Mouse (Mus musculus) G1E-ER4 (cell line): ENCODE measurements around the gene 4921507P07Rik. TPM values are rescaled to one million over a fixed set of nuclear protein-coding genes. Genes with fewer than 3 reads are reported as not detected.

Experiments
- GATA1 ChIP-seq: IDR thresholded peaks from one replicate; pipeline ENCODE4 v1.8.0; 2012; ENCODE audit warnings: low read length, inconsistent platforms
- polyA plus RNA-seq: library from polyadenylated mRNA; stranded (reverse); fragments of >175 nt; gene quantifications from 2 replicates; pipeline ENCODE4 v1.2.3, GENCODE M21; 2012

The 4921507P07Rik gene
- polyA plus RNA-seq, 1 experiment = not detected

- TF ChIP-seq GATA1 = no peak
These were observed 30.1 kb downstream of the 4921507P07Rik start, which contains the start of gene Cycs for GRCm38 (mm10) chr6:50566141-50566996. TSS of gene Cycs (minus strand) at chr6:50566538.

- no peak for TF ChIP-seq GATA1
These were observed 32.8 kb downstream of the 4921507P07Rik start for GRCm38 (mm10) chr6:50563651-50564050.

- no peak for TF ChIP-seq GATA1
These were observed 34.0 kb downstream of the 4921507P07Rik start for GRCm38 (mm10) chr6:50562421-50562820.

- no peak for TF ChIP-seq GATA1
These were observed 35.7 kb downstream of the 4921507P07Rik start for GRCm38 (mm10) chr6:50560776-50561175.

DNA sequence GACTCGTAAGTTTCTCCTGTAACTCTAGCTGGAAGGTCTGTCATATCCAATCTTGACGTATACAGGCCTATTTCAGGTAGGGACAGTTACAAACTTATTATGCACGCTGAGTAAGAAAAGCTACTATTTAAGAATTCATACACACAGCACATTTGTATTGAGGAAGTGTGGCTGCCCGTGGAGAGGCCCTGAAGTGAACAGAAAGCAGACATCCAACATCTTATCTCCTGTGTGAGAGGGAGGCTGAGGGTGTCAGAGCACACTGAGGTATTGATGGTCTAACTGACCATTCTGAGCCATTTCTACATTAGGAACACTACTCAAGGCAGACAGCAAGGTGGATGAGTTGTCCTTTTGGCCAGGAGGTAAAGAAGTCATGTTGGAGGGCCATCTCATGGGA lies 37.6 kb downstream of the 4921507P07Rik start:
- TF ChIP-seq GATA1 = no peak

GRCm38 (mm10) chr6:50557566-50557965 lies 38.9 kb downstream of the 4921507P07Rik start:
- TF ChIP-seq GATA1 = no peak

DNA sequence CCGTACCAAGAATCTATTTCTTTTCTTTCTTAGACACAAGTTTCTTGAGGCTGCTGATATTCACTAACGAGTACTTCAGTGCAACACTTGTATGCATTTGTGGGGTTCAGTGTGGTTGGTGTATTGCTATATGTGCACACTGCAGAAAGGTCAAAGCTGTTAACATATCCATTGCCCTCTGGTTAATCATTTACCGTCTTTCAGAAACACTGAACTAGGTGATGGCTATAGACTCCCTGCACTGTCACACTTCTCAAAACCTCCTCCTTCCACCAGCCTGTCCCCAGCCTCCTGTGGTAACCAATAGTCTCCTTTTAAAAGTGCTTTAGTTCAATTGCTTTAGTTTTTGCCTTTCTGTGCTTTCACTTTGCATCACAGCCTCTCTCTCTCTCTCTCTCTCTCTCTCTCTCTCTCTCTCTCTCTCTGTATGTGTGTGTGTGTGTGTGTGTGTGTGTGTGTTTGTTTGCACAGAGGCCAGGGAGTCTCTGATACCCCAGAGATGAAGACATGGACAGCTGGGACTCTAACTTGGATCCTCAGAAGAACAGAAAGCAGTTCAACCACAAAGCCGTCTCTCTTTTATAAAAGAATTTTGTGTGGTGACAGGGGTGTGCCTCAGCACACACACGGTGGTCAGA lies 43.4 kb downstream of the 4921507P07Rik start:
- no peak for TF ChIP-seq GATA1

DNA sequence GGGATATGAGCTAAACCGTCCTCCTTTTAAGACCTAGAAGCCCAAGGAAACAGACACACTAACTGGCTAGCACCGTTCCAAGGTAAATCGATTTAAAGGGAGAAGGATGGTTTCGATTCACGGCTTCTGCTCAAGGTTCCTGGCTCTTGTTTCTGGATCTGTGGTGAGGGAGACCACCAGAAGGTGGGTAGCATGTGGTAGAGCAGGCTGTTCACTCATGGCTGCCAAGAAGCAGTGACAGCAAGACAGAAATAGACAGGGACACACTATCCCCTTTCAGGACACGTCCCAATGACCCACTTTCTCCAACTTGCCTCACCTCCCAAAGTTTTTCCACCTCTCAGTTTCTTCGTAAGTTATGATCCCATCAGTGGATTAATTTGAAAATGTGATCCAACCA lies 46.6 kb downstream of the 4921507P07Rik start:
- TF ChIP-seq GATA1 = no peak

GRCm38 (mm10) chr6:50549051-50549450 lies 47.4 kb downstream of the 4921507P07Rik start:
- no peak for TF ChIP-seq GATA1

DNA sequence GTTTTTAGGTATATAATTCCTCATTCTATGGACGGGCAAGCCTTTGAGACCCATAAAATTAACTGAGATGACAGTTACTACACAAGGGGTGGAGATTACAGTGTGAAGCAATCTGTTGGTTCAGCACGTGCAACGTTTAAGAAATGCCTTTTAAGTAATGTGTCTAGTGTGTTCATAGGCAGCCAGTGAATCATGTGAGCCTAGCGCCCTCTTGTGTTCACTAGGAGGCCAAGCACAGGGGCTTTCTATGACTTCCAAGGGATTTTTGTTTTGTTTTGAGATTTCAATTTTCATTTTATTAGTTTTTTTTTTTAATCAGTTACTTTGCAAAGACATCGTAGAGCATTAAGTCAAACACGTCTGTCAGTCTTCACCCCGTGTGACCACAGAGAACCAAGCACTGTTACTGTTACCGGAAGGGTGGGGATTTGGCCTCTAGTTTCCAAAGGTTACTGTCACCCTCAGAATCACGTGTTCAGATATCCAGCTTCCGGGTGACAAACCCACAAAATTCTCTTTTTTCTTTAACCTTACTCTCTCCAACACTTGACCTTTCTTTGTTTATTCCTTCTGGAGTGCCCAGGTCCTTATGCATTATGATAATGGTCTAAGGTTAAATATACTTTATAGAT lies 50.9 kb downstream of the 4921507P07Rik start:
- no peak for TF ChIP-seq GATA1

GRCm38 (mm10) chr6:50542535-50542934 lies 53.9 kb downstream of the 4921507P07Rik start:
- no peak for TF ChIP-seq GATA1

GRCm38 (mm10) chr6:50539641-50540040 lies 56.8 kb downstream of the 4921507P07Rik start:
- no peak for TF ChIP-seq GATA1

DNA sequence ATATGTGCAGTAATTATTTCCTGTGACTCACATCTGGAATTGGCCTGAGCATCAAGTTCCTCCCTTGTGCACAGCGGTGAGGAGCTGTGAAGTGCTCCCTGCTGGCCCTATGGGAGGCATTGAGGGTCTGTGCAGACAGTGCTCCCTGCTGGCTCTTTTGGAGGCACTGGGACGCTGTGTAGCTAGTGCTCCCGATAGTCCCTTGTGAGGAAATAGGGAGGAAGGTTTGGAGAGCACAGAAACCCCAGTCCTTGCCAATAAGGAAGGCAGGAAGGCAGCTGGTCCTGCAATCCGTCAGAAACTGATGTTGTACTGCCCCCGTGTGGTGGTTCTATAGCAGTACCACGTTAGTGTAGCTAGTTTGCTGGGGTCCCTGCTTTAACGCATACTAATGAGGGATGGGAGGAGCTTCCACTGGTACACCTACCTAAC lies 60.0 kb downstream of the 4921507P07Rik start:
- TF ChIP-seq GATA1 = no peak

DNA sequence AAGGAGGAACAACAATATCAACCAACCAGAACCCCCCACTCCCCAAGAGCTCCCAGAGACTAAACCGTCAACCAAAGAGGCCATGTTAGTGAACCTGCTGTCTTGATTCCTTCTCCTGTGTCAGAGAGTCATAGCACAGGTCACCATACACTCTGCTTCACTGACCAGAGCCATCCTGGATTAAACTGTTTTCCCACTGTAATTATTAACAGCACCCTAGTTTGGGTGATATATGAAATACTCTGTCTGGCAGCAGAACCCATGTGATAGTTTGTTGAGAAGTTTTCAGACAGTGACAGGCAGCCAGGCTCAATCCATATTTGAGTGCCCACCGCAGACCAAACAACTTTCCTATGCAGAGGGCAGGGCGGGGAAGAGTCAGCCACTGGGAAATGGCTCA lies 61.1 kb downstream of the 4921507P07Rik start:
- TF ChIP-seq GATA1 = no peak

DNA sequence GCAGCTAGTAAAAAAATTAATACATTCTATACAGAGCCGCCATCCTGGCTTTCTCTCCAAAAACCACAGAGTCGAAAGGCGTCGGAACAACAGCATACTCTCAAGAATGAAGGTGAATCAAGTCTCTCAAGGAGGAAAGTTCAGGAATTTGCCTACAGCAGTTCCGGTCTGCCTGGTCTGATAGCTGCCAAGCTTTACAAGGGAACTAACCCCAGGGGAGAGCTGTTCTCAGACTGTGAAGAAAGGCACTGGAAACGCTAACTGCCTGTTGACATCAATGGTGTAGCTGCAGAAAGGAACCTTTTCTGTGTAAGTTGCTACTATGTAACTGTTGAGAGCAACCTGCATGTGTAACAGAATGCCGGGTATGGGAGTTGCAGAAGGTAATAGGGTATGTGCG lies 64.5 kb downstream of the 4921507P07Rik start:
- TF ChIP-seq GATA1 = no peak

DNA sequence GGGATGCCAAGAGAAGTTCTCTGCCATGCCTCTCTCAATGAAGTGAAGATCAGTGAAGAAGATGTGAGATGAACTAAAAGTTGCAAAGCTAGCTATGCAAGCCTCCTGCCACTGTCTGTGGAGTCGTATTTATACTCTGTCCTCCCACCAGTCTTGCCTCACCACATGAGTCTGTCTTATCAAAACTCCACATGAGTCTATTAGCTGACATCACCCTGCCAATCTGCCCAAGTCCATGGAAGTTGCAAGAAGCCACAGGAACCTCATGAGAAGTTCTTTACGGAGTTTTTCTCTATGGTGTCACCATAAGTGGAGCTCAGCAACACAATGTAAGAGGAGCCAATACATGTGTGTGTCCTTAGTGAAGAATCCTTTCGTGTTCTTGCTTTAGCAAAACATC lies 65.4 kb downstream of the 4921507P07Rik start:
- no peak for TF ChIP-seq GATA1
